Mouse (Mus musculus) midbrain, embryonic 16.5 days (tissue): ENCODE data around the gene Olfr212. TPM values are rescaled to one million over a fixed set of nuclear protein-coding genes. Genes with fewer than 3 reads are reported as not detected.
"Not testable (repeated sequence)": the region's sequence is repeated elsewhere in the genome, so short reads cannot be mapped to it uniquely, and the experiment has no call there.

ENCODE experiments used
- ATAC-seq: fragments of 200-750 bp; cut with Nextera tagmentation; 2 replicates; pipeline ENCODE4 v1.8.0; 2017; ENCODE audit warnings: moderate TSS enrichment
- H3K27ac ChIP-seq: fragments of 300-500 bp; sonication (generic); 2 replicates; pipeline ENCODE4 v1.5.1; 2014; ENCODE audit warnings: mild to moderate bottlenecking, low read length, mixed read lengths
- H3K27me3 ChIP-seq: fragments of 300-500 bp; sonication (generic); 2 replicates; pipeline ENCODE4 v1.6.1; 2014; ENCODE audit warnings: low read depth, low read length, mixed read lengths; ENCODE audit not compliant: control insufficient read depth, insufficient read depth
- H3K36me3 ChIP-seq: fragments of 300-500 bp; sonication (generic); 2 replicates; pipeline ENCODE4 v1.6.1; 2014; ENCODE audit warnings: mild to moderate bottlenecking, low read length, moderate library complexity, mixed read lengths; ENCODE audit not compliant: control insufficient read depth, insufficient read depth
- H3K4me1 ChIP-seq: fragments of 300-500 bp; sonication (generic); 2 replicates; pipeline ENCODE4 v1.6.1; 2014; ENCODE audit warnings: mild to moderate bottlenecking, low read length, mixed read lengths; ENCODE audit not compliant: control insufficient read depth, insufficient read depth
- H3K4me2 ChIP-seq: fragments of 300-500 bp; sonication (generic); 2 replicates; pipeline ENCODE4 v1.6.1; 2014; ENCODE audit warnings: mild to moderate bottlenecking, low read length, mixed read lengths
- H3K4me3 ChIP-seq: fragments of 300-500 bp; sonication (generic); 2 replicates; pipeline ENCODE4 v1.5.1; 2014; ENCODE audit warnings: low read depth, mild to moderate bottlenecking, low read length, moderate library complexity, mixed read lengths
- H3K9ac ChIP-seq: fragments of 300-500 bp; sonication (generic); 2 replicates; pipeline ENCODE4 v1.6.1; 2014; ENCODE audit warnings: low read depth, low read length, mixed read lengths
- H3K9me3 ChIP-seq: fragments of 300-500 bp; sonication (generic); replicated peaks from 2 replicates; pipeline ENCODE4 v1.6.1; 2014; ENCODE audit warnings: mild to moderate bottlenecking, low read length, mixed read lengths; ENCODE audit not compliant: control insufficient read depth, poor library complexity, severe bottlenecking
- WGBS: fragments of 180-500 bp; shearing (Covaris S2); extraction: QIAGEN DNeasy Blood & Tissue Kit; methylation state at CpG from one replicate; pipeline ENCODE4 v1.1.7; 2014; 5-methylcytosine and 5-hydroxymethylcytosine counted together
- polyA plus RNA-seq: library from polyadenylated mRNA; unstranded; fragments of >200 nt; fragmentation: Nextera tagmentation; extraction: Ambion mirVana; gene quantifications from 2 replicates; pipeline ENCODE4 v1.2.1, GENCODE M21; 2015

The Olfr212 gene
- polyA plus RNA-seq = not detected in 2 replicates

GRCm38 (mm10) chr6:116506302-116507003 is at the start of gene Olfr212:
Gene Olfr212 (plus strand): TSS chr6:116506516.
- WGBS = 95% methylated on average over 19 of the region's 20 CpGs
- ATAC-seq, H3K4me1 ChIP-seq: not testable (repeated sequence)

DNA sequence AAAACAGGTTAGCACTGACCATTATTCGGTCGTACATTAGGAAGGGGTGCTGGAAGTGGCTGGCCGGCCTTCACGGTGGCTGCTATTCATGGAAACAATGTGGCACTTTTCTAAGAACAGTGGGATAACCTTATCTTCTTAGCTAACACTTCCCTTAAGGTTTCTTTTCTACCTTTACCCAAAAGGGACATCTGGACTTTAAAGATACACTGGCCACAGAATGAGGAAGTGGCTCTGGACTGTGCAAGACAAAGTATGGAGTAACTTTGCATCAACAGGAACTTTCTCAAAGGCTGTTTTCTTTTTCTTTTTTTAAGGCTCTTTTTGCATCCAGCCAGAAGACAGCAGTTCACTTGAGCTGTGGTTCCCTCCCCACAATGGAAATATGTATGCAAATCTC is 47.6 kb upstream of the Olfr212 start:
- no peak overlapping the region for H3K4me2 ChIP-seq
- H3K9me3 ChIP-seq = no peaks in the 10 kb centered on the region
- 83% methylated on average over 4 of the region's 4 CpGs for WGBS
- H3K4me1 ChIP-seq = peaks cover 6% of the 10 kb centered on the region; the same call in 1 of the 2 replicates
- no peak for ATAC-seq
- no peak overlapping the region for H3K4me3 ChIP-seq
- no peaks in the 10 kb centered on the region for H3K36me3 ChIP-seq
- H3K27me3 ChIP-seq = peaks cover 16% of the 10 kb centered on the region
- no peak overlapping the region for H3K9ac ChIP-seq
- no peak overlapping the region for H3K27ac ChIP-seq

More at GRCm38 (mm10) chr6:116506302-116507003, at the start of gene Olfr212:
- H3K4me2 ChIP-seq, H3K9ac ChIP-seq, H3K4me3 ChIP-seq, H3K36me3 ChIP-seq, H3K27ac ChIP-seq, H3K27me3 ChIP-seq, H3K9me3 ChIP-seq: not testable (repeated sequence)

- H3K27ac ChIP-seq = no peak overlapping the region
- WGBS = 82% methylated on average over 2 of the region's 2 CpGs
- peaks cover 6% of the 10 kb centered on the region; the same call in 1 of the 2 replicates for H3K4me1 ChIP-seq
- H3K27me3 ChIP-seq = peaks cover 16% of the 10 kb centered on the region
- no peak overlapping the region for H3K9ac ChIP-seq
- no peak overlapping the region for H3K4me3 ChIP-seq
- H3K4me2 ChIP-seq = no peak overlapping the region
- ATAC-seq = no peak
- no peaks in the 10 kb centered on the region for H3K9me3 ChIP-seq
- no peaks in the 10 kb centered on the region for H3K36me3 ChIP-seq
Observed at GRCm38 (mm10) chr6:116459232-116459631, 47.1 kb upstream of the Olfr212 start.

DNA sequence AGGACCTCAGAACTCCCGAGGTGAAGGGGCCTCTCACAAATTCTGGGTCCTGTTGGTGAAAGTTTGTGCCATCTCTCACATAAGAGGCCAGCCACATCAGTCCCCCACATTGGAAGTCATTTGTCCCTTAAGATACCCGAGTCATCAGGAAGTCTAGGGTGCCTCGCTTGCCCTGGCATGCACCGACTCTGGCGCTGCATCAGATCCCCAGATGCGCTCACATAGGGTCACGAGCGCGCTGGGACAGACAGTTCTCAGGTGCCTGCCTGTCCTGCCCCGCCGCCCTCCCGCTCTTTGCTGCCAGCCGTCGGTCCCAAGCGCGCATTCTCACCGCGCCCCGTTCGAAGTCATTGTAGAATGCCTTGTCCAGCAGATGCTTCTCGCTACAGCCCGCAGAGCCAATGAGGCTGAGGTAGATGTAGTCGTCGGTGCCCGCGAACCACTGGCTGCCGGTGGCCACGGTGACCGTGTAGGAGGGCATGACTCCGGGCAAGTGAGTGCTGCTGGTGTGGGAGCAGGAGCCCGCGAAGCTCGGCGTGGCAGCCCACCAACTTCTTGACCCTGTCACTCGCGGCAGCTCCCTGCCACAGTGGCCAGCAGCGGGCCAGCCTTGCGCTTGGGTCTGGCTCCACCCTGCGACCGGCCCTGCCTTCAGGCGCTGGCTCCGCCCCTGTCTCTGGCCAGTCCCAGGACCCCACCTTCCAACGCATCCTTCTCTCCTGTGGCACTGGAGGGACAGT is 45.6 kb upstream of the Olfr212 start, which contains the start of gene Alox5:
TSS of gene Alox5 (minus strand) at position 635 of the 740 bp plus-strand sequence.
- Histone ChIP-seq H3K4me2 (peak within 1 kb of the TSS; percentile 71), H3K4me3 (peak within 1 kb of the TSS; percentile 40), H3K4me1 (peaks cover 6% of the 10 kb centered on the region; the same call in 1 of the 2 replicates), H3K9ac (peak within 1 kb of the TSS; percentile 41; the same call in 1 of the 2 replicates), H3K9me3 (no peaks in the 10 kb centered on the region), H3K36me3 (no peaks in the 10 kb centered on the region), H3K27me3 (peaks cover 16% of the 10 kb centered on the region), H3K27ac (no peak within 1 kb of the TSS)
- ATAC-seq = 0 out of 2 replicates have a peak, but pooled peaks have one; percentile 39
- WGBS = 2% methylated on average over 43 of the region's 43 CpGs

DNA sequence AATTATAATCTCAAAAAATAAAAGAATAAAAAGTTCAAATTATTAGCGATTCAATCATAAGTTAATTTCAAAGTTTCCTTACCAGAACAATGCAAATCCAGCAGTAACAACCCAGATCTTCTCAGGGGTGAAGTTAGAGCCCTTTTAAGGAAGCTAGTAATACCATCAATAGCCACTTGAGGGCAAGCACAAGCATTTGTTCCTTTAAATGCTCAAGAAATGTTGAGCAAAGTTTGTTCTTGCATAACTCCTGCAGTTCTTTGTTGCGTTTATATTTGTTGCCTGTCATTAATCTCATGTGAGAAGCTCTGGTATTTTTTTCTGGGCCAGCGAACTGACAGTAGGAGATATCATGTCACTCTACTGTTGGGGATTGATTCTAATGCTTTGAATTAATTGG is 38.2 kb upstream of the Olfr212 start:
- no peaks in the 10 kb centered on the region for H3K36me3 ChIP-seq
- H3K9me3 ChIP-seq = no peaks in the 10 kb centered on the region
- H3K27me3 ChIP-seq = no peaks in the 10 kb centered on the region
- WGBS = 35% methylated on average over 3 of the region's 3 CpGs
- no peak overlapping the region for H3K9ac ChIP-seq
- no peak overlapping the region for H3K27ac ChIP-seq
- no peak for ATAC-seq
- H3K4me3 ChIP-seq = no peak overlapping the region
- no peak overlapping the region for H3K4me2 ChIP-seq
- no peaks in the 10 kb centered on the region for H3K4me1 ChIP-seq

DNA sequence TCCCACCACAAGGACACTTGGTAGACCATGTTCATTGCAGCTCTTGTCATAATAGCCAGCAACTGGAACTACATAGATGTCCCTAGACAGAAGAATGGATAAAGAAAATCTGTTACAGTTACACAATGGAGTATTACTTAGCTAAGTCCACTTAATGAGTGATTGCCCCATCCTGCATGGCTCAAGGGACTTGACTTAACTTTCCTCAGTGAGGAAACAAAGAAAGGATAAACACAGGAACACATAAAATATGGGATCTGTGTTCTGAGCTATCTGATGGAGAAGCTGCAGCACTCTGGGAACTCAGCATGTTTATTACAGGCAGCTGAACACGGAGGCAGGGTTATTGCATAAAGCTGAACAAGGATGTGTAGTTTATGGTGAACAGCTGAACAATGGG is 21.2 kb upstream of the Olfr212 start:
- Histone ChIP-seq H3K4me3 (no peak overlapping the region), H3K36me3 (no peaks in the 10 kb centered on the region), H3K9me3 (peaks cover 2% of the 10 kb centered on the region; the same call in 1 of the 2 replicates), H3K9ac (no peak overlapping the region), H3K4me2 (no peak overlapping the region), H3K27ac (no peak overlapping the region), H3K27me3 (no peaks in the 10 kb centered on the region), H3K4me1 (peaks cover 4% of the 10 kb centered on the region; the same call in 1 of the 2 replicates)
- 76% methylated on average over 1 of the region's 1 CpGs for WGBS
- ATAC-seq = no peak

- H3K27me3 ChIP-seq = no peaks in the 10 kb centered on the region
- no peak overlapping the region for H3K9ac ChIP-seq
- WGBS = 71% methylated on average over 1 of the region's 1 CpGs
- H3K4me2 ChIP-seq = no peak overlapping the region
- no peaks in the 10 kb centered on the region; the same call in 1 of the 2 replicates for H3K9me3 ChIP-seq
- no peak overlapping the region for H3K27ac ChIP-seq
- H3K4me3 ChIP-seq = no peak overlapping the region
- peaks cover 4% of the 10 kb centered on the region; the same call in 1 of the 2 replicates for H3K4me1 ChIP-seq
- H3K36me3 ChIP-seq = no peaks in the 10 kb centered on the region
- ATAC-seq = no peak
Observed at GRCm38 (mm10) chr6:116486833-116487232, 19.5 kb upstream of the Olfr212 start.

DNA sequence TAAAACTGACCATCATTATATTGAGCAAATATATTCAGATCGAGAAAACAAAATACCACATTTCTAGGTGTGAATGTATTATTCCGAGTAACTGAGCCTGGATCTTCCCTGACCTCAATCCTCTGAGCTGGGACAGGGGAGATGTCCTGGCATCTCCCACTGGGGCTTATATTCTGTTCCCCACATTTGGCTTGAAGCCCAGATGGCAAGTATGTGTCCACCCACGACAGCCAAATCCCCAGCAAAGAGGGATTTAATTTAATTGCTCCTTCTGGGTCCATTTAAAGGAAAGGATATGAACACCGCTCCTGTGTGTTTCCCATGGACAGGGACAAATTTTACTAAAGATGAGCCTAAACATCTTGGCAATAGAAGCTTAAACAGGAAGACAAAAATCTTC is 17.5 kb upstream of the Olfr212 start, which contains the start of gene Olfr211:
TSS of gene Olfr211 (plus strand) at position 301 of the 400 bp plus-strand sequence.
- Histone ChIP-seq H3K9ac (no peak within 1 kb of the TSS), H3K27ac (no peak within 1 kb of the TSS), H3K9me3 (no peaks in the 10 kb centered on the region; the same call in 1 of the 2 replicates), H3K4me2 (no peak within 1 kb of the TSS), H3K27me3 (no peaks in the 10 kb centered on the region), H3K4me3 (no peak within 1 kb of the TSS), H3K36me3 (no peaks in the 10 kb centered on the region), H3K4me1 (peaks cover 4% of the 10 kb centered on the region; the same call in 1 of the 2 replicates)
- WGBS = 65% methylated on average over 4 of the region's 4 CpGs
- ATAC-seq = no peak
